Mouse (Mus musculus) frontal cortex, postnatal 14 days (tissue): ENCODE data around the gene Serpinb6b.
"Not testable (repeated sequence)": the region's sequence is repeated elsewhere in the genome, so short reads cannot be mapped to it uniquely, and the experiment has no call there.

Source experiments
- DNase-seq, 2 experiments: peaks; one replicate each; pipeline ENCODE4 v3.0.0; 2022; ENCODE audit warnings: low spot score in 2 of 2

The Serpinb6b gene

DNA sequence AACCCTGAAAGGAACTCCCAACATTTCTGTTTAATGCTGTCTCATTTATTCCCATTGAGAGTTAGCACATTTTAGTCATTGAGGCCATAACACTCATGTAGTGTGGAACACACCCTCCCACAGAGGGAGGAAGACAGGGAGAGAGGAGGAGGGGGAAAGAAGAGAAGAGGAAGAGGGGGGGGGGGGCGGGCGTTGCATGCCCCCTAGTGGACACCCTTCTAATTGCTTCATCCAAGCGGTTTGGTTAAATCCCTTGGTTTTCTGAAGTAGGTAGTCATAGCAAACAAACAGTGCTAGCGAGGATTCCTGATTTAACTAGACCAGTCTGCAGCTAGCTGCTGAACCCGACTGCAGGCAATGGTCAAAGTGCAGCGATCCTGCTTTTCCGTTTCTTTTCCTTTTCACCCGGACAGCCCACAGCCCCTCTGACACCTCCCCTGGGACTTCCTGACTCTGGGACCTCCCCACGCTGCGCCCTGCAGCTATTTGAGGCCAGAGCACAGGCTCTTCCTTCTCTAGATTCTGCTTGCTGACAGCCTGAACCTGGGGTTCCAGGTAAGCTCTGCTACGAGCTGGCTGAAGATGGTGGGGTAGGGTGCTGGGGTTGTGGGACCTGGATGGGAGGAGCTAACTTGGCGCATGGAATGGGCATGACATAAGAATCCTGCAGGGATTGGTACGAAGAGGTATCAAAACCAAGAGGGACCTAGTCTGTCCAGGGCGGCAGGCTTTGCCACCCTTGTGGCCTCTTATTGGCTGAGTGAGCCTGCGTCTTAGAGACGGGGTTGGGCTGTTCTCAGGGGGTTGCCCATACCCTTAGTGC lies at the start of gene Serpinb6b:
TSS of gene Serpinb6b (plus strand) at position 221 of the 823 bp plus-strand sequence.
- no peak for DNase-seq

DNA sequence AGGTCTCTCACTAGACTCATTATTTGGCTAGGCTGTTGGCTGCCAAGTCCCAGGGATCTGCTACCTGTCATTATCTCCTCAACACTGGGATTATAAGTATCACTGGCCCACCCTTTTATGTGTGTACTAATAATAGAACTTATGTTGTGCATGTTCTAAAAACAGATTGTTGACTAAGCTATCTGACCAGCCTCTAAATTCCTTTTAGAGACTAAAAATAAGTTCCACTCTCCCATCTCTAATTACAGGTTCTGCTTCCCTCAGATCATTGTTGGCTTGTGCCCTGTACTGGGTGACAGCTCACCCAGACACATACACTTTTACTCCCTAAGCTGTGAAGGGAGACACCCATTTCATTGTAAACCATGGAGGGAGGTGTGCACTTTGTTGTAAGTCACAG lies 42.4 kb upstream of the Serpinb6b start:
- no peak for DNase-seq

DNA sequence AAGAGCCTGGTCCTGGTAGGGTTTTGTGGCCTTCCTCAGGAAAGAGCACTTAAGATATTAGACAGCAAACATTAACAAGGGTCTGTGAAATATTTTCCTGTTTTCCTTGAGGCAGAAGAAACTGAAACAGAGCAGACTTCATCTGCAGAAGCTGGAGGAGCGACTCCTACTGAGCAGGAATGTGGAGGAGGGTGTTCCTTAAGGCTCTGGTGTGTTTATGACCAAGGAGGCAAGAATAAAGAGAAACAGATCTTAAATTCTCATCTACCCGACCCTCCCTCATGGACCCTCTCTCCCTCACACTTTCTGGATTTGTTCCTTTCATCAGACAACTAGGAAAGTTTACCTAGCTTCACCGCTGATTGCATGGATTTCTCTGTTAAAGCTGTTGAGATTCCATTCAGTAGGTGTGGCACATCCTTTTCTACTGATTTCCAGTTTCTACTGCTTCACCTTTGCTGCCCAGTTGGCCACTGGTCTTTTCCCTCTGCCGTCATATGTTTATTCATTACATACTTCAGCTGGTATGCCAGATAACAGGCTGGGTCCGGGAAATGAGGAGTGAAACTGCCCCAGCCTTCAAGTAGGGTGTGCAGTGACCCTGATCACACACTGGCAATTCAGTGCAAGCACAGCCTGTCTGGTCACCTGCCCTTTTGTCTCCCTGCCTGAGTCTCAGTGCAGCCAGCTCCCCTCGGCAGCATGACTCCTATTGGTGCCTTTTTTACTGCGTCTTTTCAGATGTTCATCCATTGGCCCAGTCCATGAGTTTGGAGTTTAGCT lies 40.2 kb upstream of the Serpinb6b start:
- no peak for DNase-seq

DNA sequence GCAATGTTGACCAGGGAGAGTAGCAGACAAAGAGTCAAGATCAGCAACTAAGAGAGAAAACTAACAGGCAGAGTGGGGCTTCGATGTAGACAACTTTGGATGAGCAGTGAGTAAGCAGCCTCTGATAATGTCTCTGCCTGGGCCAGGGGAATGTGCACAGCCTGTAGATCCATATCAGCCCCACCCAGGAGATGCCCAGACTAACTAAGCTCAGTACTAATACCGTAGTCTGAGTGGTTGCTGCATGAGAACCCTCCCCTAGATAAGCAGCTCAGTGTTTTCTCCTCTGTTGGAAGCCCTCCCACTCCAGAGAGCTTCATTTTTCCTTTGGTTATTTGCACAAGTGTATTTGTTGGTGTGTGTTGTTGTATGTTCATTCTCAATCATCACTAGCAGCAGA lies 38.3 kb upstream of the Serpinb6b start:
- no peak for DNase-seq

- no peak for DNase-seq
Measured at GRCm38 (mm10) chr13:32927241-32927640, 37.8 kb upstream of the Serpinb6b start.

DNA sequence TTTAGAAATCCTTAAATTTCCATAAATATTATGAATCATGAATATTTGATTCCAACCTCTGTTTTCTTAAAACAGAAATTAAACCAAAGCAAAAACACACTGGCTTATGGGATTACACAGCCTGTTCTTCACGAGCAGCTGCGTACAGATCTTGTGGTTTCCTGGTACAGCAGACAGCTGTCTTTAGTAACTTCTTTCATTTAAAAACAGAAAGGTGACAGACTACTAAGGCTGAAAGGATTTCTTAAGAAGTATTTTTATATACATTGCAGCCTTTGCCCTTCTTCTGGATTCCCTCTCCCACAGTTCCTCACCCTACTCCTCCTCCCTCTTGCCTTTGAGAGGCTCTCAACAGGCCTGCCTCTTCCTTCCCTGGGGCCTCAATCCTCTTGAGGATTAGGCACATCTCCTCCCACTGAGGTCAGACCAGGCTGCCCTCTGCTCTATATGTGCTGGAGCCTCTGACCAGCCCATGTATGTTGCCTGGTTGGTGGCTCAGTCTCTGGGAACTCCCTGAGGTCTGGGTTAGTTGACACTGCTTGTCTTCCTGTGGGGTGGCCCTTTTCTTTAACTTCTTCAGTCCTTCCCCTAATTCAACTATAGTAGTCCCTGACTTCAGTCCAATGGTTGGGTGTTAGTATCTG lies 35.8 kb upstream of the Serpinb6b start:
- no peak for DNase-seq

DNA sequence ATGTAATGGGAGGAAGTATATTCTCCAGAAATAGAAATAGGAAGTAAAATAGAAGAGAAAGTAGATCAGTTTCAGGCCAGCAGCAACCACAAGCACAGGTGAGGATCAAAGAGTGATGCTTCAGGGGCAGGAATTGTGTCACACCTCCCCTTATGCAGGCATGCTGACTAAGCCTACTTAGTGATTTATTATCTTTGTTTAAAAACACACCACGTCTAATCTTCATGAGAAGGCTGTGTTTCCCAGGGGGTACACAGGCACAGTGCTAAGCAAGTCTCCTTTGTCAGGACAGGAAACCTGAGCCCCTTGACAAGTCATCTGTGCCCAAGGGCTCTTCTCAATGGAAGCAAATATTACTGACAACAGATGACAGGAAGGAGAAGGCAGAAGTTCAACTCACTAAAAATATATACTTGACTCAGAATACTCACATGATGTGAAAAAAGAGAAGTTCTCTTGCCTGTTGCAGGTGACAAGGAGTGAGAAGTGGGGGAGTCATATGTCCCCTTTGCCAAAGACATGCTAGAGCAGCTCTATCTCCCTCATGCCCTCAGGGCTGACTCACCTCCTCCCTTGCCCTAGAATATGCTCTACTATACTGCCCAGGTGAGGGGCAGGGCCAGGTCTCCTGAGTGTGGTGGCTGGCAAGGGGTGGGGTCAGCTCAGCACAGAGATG lies 30.2 kb upstream of the Serpinb6b start:
- no peak for DNase-seq

DNA sequence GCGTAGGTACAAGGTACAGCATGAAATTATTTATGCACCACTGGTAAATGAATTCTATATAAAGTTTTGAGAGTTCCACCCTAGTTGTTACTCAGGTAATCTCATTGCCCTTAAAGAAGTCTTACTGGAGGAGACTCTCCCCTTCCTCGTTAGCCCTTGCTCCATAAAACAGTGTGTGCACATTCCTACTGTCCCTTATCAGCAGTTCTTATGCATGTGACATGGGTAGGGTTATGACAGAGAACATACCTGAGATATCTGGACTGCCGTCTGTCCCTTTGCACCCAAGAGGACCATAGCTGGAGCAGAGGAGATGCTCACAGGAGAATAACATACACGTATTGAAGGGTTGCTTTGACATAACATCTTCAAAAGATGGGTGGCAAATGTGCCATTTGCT lies 26.7 kb upstream of the Serpinb6b start:
- not testable (repeated sequence) for DNase-seq

DNA sequence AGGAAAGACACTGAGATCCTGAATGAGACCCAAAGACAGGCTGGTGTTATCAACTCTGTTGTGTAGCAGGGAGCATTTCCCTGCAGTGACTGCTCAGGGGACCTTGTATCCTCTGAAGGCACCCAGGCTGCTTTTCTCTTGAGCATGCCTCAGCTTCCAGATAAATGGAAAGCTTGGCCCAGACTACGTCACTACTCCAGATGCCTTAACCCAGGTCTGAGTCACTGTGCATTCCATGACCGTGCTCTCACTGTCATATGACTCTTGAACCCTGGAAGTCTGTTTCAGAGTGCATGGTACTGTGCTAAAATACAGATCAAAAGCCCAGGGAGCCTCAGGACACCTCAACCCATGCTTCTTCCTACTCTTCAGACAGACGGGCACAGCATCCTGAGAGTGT lies 25.8 kb upstream of the Serpinb6b start:
- DNase-seq = not testable (repeated sequence)

DNA sequence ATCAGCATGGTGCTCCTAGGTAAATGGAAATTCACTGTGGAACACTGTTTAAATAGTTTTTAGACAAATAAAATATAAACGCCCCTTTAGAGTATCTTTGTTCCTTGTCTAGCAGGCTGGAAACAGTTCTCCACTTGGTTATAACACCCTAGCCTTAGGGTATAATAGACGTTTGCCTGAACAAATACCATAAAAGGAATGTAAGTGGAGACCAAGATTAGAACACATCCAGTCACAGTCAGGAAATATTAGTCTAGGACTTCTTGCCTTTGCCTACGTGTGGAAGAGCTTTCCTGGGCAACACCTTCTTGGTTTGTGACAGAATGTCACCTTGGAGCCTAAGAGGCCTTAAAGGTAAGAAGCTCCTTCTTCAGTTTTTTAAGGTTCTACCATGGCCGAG lies 8.5 kb upstream of the Serpinb6b start:
- DNase-seq = no peak

GRCm38 (mm10) chr13:32957917-32958316 lies 7.1 kb upstream of the Serpinb6b start:
- DNase-seq = no peak

GRCm38 (mm10) chr13:32958521-32958920 lies 6.5 kb upstream of the Serpinb6b start:
- not testable (repeated sequence) for DNase-seq

DNA sequence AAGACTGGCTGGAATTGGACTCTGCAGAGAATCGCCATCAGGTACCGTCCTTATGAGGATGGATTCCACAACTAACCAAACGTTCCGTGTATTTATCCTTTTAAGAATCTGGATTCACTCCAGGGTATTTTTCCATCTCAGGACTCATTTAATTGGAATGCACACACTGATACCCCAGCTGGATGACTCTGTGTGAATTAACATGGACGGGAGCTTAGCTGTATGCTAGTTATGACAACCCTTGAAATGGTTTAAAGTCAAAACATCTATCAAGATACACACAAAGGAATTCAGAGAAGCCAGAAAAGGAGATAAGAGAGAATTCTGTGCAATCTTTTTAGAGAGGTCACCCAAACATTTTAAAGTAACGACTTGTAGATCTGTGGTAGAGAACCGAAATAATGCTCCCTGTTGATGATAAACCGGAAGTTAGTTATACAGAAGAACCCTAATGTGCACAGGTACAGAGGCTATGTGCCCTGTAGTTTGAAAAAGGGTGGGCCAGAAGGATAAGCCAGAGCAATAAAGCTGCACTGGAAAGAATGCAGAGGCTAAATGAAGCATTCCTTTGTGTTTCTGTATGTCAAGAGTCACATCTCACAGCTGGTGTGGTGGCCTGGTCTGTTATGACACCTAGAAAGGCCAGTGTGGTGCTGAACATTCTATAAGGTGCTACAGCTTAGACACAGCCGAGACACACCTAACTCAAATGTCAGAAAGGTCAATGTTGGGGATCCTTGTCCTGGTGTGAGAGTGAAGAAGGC lies 837 bp upstream of the Serpinb6b start:
- no peak for DNase-seq

DNA sequence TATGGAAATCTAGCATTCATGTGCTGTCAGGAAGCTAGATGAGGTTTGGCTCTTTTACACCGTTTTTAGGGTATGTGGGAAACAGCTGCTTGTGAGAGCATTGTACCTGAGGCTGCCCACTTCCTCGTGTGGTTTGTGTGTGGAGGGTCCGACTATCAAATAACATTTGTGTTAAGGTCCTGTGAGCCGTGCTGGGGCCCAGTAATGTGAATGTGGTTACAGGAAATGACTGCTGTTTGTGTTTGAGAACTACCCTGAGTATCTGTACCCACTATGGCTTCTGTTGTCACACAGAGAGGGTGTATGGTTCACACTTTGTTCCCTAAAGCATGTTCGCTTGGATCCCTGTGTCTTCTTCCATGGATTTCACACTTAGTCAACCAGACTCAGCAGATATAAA lies 1.1 kb downstream of the Serpinb6b start:
- DNase-seq = no peak

GRCm38 (mm10) chr13:32967233-32967632 lies 2.2 kb downstream of the Serpinb6b start:
- DNase-seq = no peak

DNA sequence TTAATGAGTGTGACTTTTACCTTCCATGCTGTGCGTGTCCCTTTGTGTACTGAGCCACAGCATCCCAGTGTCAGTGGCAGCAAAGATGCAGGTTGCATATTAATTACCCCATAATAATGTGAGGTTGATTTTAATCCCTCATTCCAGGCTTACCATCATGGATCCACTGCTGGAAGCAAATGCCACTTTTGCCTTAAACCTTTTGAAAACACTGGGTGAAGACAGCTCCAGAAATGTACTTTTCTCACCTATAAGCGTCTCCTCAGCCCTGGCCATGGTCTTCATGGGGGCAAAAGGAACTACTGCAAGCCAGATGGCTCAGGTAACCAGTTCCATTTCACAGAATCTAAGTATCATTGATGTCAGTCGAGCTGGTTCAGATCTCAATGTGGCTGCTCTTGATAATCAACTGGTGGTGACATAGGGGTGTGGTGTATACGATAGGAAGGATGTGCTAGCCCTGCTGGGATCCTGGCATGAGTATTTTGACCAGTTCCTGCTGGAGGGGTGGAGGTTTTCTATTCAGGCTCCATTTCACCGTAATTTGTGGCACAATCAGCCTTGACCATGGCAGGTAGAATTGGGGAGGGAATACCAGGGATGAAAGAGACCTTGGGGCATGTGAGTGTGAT lies 3.5 kb downstream of the Serpinb6b start:
- no peak for DNase-seq

DNA sequence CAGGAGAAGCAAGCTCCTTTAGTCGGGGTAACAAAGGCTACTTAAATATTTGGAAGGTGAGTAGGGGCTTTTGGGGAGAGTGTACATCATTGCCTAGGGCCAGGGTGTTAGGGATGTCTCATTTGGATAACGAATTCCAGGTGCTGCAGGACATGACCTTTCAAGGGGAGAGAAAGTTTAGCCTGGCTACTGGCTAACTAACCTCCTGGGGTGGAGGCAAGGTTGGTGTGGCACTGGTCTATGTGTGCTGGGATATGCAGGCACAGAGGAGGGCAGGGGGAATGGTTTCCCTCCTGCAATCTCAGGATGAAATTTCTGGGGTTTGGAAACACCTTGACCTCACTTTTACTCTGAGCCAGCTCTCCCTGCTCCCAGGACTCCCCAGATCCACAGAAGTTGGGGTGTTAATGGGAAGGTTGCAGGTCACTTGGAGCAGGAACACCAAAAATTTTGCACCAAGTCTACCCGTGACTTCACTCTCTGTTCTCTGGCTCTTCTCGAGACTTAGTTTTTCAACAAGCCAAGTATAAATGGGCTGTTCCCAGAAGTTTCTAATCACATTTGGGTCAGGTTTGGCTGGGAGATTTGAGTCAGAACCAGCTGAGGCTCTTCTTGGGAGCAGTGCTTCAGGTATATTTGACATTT lies 4.1 kb downstream of the Serpinb6b start:
- no peak for DNase-seq

DNA sequence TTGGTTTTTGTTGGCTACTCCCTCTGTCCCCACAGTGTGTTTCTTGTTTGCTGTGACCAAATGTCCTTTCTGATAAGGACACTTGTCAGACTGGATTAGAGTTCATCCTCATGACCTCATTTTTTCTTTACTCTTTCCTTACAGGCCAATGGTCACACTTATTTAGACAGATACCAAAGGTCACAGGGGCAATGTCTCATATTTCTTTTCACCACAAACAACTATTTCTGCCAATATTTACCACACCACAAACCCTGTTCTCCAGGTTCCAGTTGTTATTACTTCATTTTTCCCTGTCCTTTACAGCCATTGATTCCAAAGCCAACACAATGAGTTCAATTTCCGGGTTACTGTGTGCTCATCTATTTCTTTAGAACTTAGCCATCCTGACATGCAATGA lies 4.6 kb downstream of the Serpinb6b start:
- no peak for DNase-seq

GRCm38 (mm10) chr13:32970776-32971175 lies 5.8 kb downstream of the Serpinb6b start:
- no peak for DNase-seq

GRCm38 (mm10) chr13:32974268-32974667 lies 9.3 kb downstream of the Serpinb6b start:
- no peak for DNase-seq
